Mouse (Mus musculus): Measurements from ENCODE around the gene Esrrb. TPM values are rescaled to one million over a fixed set of nuclear protein-coding genes. Genes with fewer than 3 reads are reported as not detected.

Gene Esrrb
- polyA plus RNA-seq, 1 experiment = 149 TPM

DNA sequence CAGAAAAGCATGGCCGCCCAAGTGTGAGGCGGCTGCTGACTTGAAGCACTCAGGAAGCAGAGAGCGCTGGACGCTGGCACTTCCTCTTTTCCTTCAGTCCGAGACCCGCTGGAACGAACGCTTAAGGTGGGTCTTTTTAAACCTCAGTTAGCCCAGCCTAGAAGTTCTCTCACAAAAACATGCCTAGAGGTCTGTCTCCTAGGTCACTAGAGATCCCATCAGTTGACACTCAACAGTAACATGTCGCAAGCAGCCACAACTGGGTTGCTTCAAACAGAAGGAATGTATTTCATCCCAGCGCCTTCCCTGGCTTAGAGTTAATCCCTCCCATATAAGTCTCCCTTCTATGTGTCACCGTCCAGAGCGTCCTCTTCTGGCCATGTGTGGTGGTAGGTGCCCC lies 33.9 kb downstream of the Esrrb start:
- Histone ChIP-seq H3K27ac (ENCODE audit: insufficient read depth, low read length) (no peak overlapping the region), H3K9me3 (replicated peaks; ENCODE audit: control insufficient read depth, insufficient read depth, low read length, poor library complexity, severe bottlenecking) (no peaks in the 10 kb centered on the region), H3K4me3 (ENCODE audit: low read depth, low read length) (no peak overlapping the region), H3K36me3 (ENCODE audit: control insufficient read depth, insufficient read depth, low read length, poor library complexity, severe bottlenecking) (no peaks in the 10 kb centered on the region), H3K4me1 (ENCODE audit: control insufficient read depth, insufficient read depth, low read length) (peaks cover 2% of the 10 kb centered on the region), H3K27me3 (ENCODE audit: control insufficient read depth, insufficient read depth, low read length, poor library complexity, severe bottlenecking) (no peaks in the 10 kb centered on the region), H3K9ac (ENCODE audit: low read depth, poor library complexity, severe bottlenecking) (no peak overlapping the region)
- no peak for TF ChIP-seq EP300 (IDR thresholded peaks at IDR 0.05; ENCODE audit: insufficient read depth, low read depth, low read length)
- TF ChIP-seq CTCF (IDR thresholded peaks at IDR 0.05; ENCODE audit: low read depth, low read length) = no peak
- TF ChIP-seq POLR2A (IDR thresholded peaks at IDR 0.05; ENCODE audit: insufficient read depth, low read length) = no peak

DNA sequence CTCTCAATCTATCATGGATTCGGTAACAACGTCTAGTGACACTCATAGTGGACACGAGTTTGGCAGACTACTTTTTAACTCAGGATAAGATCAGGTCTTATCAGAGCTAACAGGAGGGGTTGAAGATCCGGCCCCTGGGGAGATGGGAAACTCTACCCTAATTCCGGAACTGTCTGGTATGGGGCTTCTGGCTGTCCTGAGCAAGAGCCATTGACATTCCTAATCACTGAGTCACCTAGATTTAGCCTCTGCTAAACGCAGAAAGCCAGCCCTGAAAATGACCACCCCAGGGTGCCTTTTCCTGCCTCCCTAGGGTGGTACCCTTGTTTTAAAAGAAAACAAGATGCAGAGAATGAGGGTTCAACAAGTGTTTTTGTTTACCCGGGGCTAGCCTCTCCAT lies 34.4 kb downstream of the Esrrb start:
- H3K4me3 ChIP-seq (ENCODE audit: low read depth, low read length) = no peak overlapping the region
- H3K27me3 ChIP-seq (ENCODE audit: control insufficient read depth, insufficient read depth, low read length, poor library complexity, severe bottlenecking) = no peaks in the 10 kb centered on the region
- no peaks in the 10 kb centered on the region for H3K9me3 ChIP-seq (replicated peaks; ENCODE audit: control insufficient read depth, insufficient read depth, low read length, poor library complexity, severe bottlenecking)
- H3K9ac ChIP-seq (ENCODE audit: low read depth, poor library complexity, severe bottlenecking) = no peak overlapping the region
- peaks cover 2% of the 10 kb centered on the region for H3K4me1 ChIP-seq (ENCODE audit: control insufficient read depth, insufficient read depth, low read length)
- TF ChIP-seq POLR2A (IDR thresholded peaks at IDR 0.05; ENCODE audit: insufficient read depth, low read length) (no peak), EP300 (IDR thresholded peaks at IDR 0.05; ENCODE audit: insufficient read depth, low read depth, low read length) (peak; percentile 47; the same call in 1 of the 2 replicates)
- H3K27ac ChIP-seq (ENCODE audit: insufficient read depth, low read length) = no peak overlapping the region
- no peaks in the 10 kb centered on the region for H3K36me3 ChIP-seq (ENCODE audit: control insufficient read depth, insufficient read depth, low read length, poor library complexity, severe bottlenecking)

- TF ChIP-seq CTCF (IDR thresholded peaks at IDR 0.05; ENCODE audit: low read depth, low read length) (no peak), POLR2A (IDR thresholded peaks at IDR 0.05; ENCODE audit: insufficient read depth, low read length) (no peak), EP300 (IDR thresholded peaks at IDR 0.05; ENCODE audit: insufficient read depth, low read depth, low read length) (0 out of 2 replicates have a peak, but pooled peaks have one; percentile 57)
- Histone ChIP-seq H3K36me3 (ENCODE audit: control insufficient read depth, insufficient read depth, low read length, poor library complexity, severe bottlenecking) (no peaks in the 10 kb centered on the region), H3K9ac (ENCODE audit: low read depth, poor library complexity, severe bottlenecking) (no peak overlapping the region), H3K27me3 (ENCODE audit: control insufficient read depth, insufficient read depth, low read length, poor library complexity, severe bottlenecking) (no peaks in the 10 kb centered on the region), H3K27ac (ENCODE audit: insufficient read depth, low read length) (no peak overlapping the region), H3K9me3 (replicated peaks; ENCODE audit: control insufficient read depth, insufficient read depth, low read length, poor library complexity, severe bottlenecking) (no peaks in the 10 kb centered on the region), H3K4me1 (ENCODE audit: control insufficient read depth, insufficient read depth, low read length) (peaks cover 2% of the 10 kb centered on the region), H3K4me3 (ENCODE audit: low read depth, low read length) (no peak overlapping the region)
Measured at GRCm38 (mm10) chr12:86398762-86399161, 37.8 kb downstream of the Esrrb start.

DNA sequence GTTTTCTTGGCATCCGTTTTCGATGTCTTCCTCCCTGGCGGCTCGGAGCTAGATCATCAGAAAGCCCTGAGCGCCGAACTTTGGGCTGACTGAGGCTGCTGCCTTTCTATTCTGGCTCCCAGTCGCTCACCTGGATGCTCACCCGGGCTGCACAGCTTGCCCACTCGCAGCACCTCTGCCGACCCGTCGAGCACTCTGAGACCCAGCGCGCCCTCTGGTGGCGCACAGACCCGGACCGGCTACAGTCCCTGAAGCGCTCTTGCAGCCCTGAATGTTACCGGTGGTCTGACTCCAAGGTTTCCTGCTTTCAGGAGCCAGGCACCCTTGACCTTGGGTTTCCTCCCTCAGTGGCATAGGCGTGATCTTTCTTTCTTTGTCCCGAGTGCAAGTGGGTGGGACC lies 41.8 kb downstream of the Esrrb start:
- Histone ChIP-seq H3K36me3 (ENCODE audit: control insufficient read depth, insufficient read depth, low read length, poor library complexity, severe bottlenecking) (no peaks in the 10 kb centered on the region), H3K27me3 (ENCODE audit: control insufficient read depth, insufficient read depth, low read length, poor library complexity, severe bottlenecking) (no peaks in the 10 kb centered on the region), H3K9ac (ENCODE audit: low read depth, poor library complexity, severe bottlenecking) (no peak overlapping the region), H3K4me3 (ENCODE audit: low read depth, low read length) (peak overlapping the region; percentile 18; the same call in 1 of the 2 replicates), H3K4me1 (ENCODE audit: control insufficient read depth, insufficient read depth, low read length) (peaks cover 2% of the 10 kb centered on the region), H3K27ac (ENCODE audit: insufficient read depth, low read length) (no peak overlapping the region), H3K9me3 (replicated peaks; ENCODE audit: control insufficient read depth, insufficient read depth, low read length, poor library complexity, severe bottlenecking) (no peaks in the 10 kb centered on the region)
- TF ChIP-seq POLR2A (IDR thresholded peaks at IDR 0.05; ENCODE audit: insufficient read depth, low read length) (no peak), CTCF (IDR thresholded peaks at IDR 0.05; ENCODE audit: low read depth, low read length) (peak; percentile 94)

- Histone ChIP-seq H3K36me3 (ENCODE audit: control insufficient read depth, insufficient read depth, low read length, poor library complexity, severe bottlenecking) (no peaks in the 10 kb centered on the region), H3K4me3 (ENCODE audit: low read depth, low read length) (peak overlapping the region; percentile 66), H3K9me3 (replicated peaks; ENCODE audit: control insufficient read depth, insufficient read depth, low read length, poor library complexity, severe bottlenecking) (no peaks in the 10 kb centered on the region), H3K4me1 (ENCODE audit: control insufficient read depth, insufficient read depth, low read length) (no peaks in the 10 kb centered on the region), H3K27me3 (ENCODE audit: control insufficient read depth, insufficient read depth, low read length, poor library complexity, severe bottlenecking) (peaks cover 18% of the 10 kb centered on the region), H3K27ac (ENCODE audit: insufficient read depth, low read length) (no peak overlapping the region), H3K9ac (ENCODE audit: low read depth, poor library complexity, severe bottlenecking) (no peak overlapping the region)
- TF ChIP-seq POLR2A (IDR thresholded peaks at IDR 0.05; ENCODE audit: insufficient read depth, low read length) = no peak
- TF ChIP-seq CTCF (IDR thresholded peaks at IDR 0.05; ENCODE audit: low read depth, low read length) = no peak
- TF ChIP-seq EP300 (IDR thresholded peaks at IDR 0.05; ENCODE audit: insufficient read depth, low read depth, low read length) = no peak
Measured at GRCm38 (mm10) chr12:86421490-86421904, 60.6 kb downstream of the Esrrb start.

GRCm38 (mm10) chr12:86422166-86422910 lies 61.4 kb downstream of the Esrrb start:
- Histone ChIP-seq H3K9me3 (replicated peaks; ENCODE audit: control insufficient read depth, insufficient read depth, low read length, poor library complexity, severe bottlenecking) (no peaks in the 10 kb centered on the region), H3K4me3 (ENCODE audit: low read depth, low read length) (peak overlapping the region; percentile 66), H3K27ac (ENCODE audit: insufficient read depth, low read length) (no peak overlapping the region), H3K36me3 (ENCODE audit: control insufficient read depth, insufficient read depth, low read length, poor library complexity, severe bottlenecking) (no peaks in the 10 kb centered on the region), H3K9ac (ENCODE audit: low read depth, poor library complexity, severe bottlenecking) (peak overlapping the region; percentile 50), H3K27me3 (ENCODE audit: control insufficient read depth, insufficient read depth, low read length, poor library complexity, severe bottlenecking) (peaks cover 18% of the 10 kb centered on the region), H3K4me1 (ENCODE audit: control insufficient read depth, insufficient read depth, low read length) (no peaks in the 10 kb centered on the region)
- TF ChIP-seq CTCF (IDR thresholded peaks at IDR 0.05; ENCODE audit: low read depth, low read length) (no peak), EP300 (IDR thresholded peaks at IDR 0.05; ENCODE audit: insufficient read depth, low read depth, low read length) (no peak), POLR2A (IDR thresholded peaks at IDR 0.05; ENCODE audit: insufficient read depth, low read length) (no peak)

Measured in ES-Bruce4 (cell line).